Mouse (Mus musculus) gastrocnemius, adult 18-20 months (tissue): Measurements from ENCODE around the gene Rcc2. TPM values are rescaled to one million over a fixed set of nuclear protein-coding genes. Genes with fewer than 3 reads are reported as not detected.
A peak's percentile ranks its signal among the peaks of the same experiment; 100 is the strongest.

Source experiments
- DNase-seq: peaks from one replicate; pipeline ENCODE4 v3.0.0; 2021; ENCODE audit warnings: low spot score
- microRNA-seq: library from miRNA; unstranded; fragments of <30 nt; microRNA quantifications from one replicate; pipeline ENCODE4 v1.2.0, GENCODE M21; 2021
- total RNA-seq, 2 experiments: library from RNA; stranded (reverse); gene quantifications; 2 replicates each; pipeline ENCODE4 v1.2.3; 2021

Rcc2 gene
- total RNA-seq, 2 experiments from 2014 or later = 7.2 to 8.9 TPM

- no peak for DNase-seq
These were observed 47.6 kb downstream of the Rcc2 start for GRCm38 (mm10) chr4:140747978-140748377.

- DNase-seq = peak; percentile 24
These were observed 50.0 kb downstream of the Rcc2 start for GRCm38 (mm10) chr4:140750328-140750727.

DNA sequence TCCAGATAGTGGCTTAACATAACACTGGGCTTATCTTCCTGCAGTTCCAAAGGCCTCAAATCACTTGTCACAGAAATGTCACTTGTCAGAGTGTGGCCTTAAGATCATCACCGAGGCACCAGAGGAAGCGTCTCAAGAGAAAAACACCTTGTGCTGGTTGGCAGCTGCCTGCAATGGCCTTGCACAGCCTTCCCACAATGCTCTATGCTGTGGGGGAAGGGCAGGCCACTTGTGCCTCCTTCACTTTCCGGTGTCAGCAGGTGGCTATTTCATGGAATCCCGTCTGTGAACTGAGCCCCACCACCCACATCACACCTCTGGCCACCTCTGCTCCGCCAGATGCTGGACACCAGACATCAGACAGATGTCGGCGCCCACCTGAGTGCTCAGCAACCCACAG is 53.0 kb downstream of the Rcc2 start:
- DNase-seq = no peak

DNA sequence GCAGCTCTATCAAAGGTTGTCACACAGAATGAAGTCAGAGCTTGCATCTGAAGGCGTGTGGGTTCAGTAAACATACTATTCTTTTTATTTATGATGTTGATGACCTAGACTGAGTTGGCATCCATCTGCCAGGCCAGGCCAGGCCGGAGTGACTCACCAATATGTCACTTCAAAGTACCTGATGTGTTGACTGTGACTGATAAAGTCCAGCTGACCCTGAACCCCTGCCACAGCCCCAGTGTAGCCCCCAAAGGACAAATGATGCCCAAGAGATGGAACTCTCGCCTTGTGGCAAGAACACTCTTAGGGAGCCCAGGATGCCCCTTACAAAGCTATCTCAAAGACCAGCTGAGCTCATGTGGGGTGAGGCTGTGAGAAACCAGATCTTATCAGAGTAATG is 55.5 kb downstream of the Rcc2 start:
- no peak for DNase-seq

DNA sequence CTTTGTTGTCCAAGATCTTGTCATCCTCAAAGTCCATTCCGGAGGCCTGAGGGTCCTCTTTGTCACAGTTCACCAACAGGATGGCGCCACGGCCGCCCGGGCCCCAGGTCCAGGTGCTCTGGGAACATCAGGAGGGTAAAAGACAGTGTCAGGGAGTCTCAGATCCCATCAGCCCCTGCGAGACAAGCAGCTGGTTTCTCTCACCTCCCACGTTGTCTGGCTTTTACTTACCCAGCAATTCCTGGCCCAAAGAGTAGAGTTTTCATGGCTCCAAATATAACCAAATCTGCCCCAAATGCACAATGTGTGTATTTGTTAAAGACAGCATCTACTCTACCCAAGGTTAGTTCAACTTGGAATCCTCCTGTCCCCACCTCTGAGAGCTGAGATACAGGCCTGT is 61.3 kb downstream of the Rcc2 start:
- no peak for DNase-seq

- DNase-seq = peak; percentile 80
These were observed 62.8 kb downstream of the Rcc2 start for GRCm38 (mm10) chr4:140763158-140763557.

GRCm38 (mm10) chr4:140765936-140766335 is 65.6 kb downstream of the Rcc2 start:
- no peak for DNase-seq

DNA sequence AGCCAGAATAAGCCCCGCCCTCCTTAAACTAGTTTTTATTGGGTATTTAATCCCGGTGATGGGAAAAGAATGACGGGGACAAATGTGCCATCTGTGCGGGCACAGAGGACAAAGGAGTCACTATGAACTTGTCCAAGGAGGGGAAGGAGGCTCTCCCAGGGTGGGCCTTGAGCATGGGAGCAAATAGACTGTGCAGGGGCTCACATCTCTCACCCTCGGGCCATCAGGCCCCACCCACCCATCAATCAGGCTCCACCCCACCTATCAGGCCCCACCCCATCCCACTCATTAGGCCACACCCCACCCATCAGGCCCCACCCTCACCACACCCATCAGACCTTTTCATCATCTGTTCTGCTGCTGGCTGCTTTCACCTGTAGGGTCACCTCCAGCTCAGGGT is 68.6 kb downstream of the Rcc2 start:
- DNase-seq = no peak

DNA sequence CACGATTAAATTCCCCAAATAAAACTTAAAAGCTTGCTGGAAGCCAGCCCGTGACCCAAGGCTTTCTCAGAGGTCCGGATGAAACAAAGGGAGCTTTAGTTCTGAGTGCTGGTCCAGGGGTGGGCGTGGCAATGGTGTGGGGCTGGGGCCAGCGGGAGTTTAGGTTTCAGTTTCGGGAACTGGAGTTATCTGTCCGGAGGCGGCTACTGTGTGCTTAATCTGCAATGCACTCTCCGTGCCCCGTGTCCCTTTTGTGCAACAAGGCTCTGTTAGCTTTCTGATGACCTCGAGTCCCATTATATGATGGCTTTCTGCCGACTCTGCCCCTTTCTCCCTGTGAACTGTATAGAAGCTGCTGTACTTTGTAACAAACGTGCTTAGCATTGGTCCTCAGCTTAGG is 70.1 kb downstream of the Rcc2 start:
- peak; percentile 55 for DNase-seq

DNA sequence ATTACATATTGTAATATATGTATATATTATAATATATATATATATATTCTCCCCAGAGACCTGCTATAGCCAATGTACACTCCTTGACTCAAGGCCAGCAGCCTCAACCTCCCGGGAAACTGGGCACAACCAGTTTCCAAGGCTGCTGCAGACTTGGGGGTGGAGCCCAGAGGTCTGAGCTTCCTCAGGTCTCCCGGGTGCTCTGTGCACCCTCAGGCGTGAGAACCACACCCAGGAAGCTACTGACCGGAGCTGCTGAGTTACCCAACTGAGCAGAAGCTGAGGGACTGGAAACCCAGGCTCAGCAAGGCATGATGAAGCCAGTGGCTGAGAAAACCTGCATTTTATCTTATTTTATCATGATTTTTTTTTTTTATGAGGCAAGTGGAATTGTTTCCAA is 70.8 kb downstream of the Rcc2 start:
- DNase-seq = no peak

Small RNAs within 50 kb of the gene (microRNA-seq; reads per million reads assigned to microRNA genes)
- not detected for gene Gm23045
- not detected for gene Gm25951

Other genes starting within 250 kb of the Rcc2 start
- gene Arhgef10l, start 34.5 kb upstream of the Rcc2 start, total RNA-seq = 10 to 100 TPM; 53.2 to 68.6 TPM
- not detected for gene Padi6, start 42.1 kb downstream of the Rcc2 start, total RNA-seq
- gene Padi4, start 73.7 kb downstream of the Rcc2 start, total RNA-seq = under 1 TPM in 1 of 2 experiments, not detected in 1; 0.09 TPM
- gene Padi3, start 110.1 kb downstream of the Rcc2 start, total RNA-seq = 1 to 10 TPM; 1.4 TPM
- under 1 TPM; 0.07 to 0.21 TPM for gene Padi1, start 145.2 kb downstream of the Rcc2 start, total RNA-seq
- 100 to 1,000 TPM; 129 to 189 TPM for gene Padi2, start 205.8 kb downstream of the Rcc2 start, total RNA-seq